In genomic region chr3:96602704-96603084, GRCm38 (mm10) we compare ENCODE assay signal across 9 mouse cellular contexts. TPM values are rescaled to one million over a fixed set of nuclear protein-coding genes. Genes with fewer than 3 reads are reported as not detected.
DNase-seq lines count a peak whose midpoint lies in the region; ATAC-seq lines count a peak whose summit lies in the region.
"Had no signal": no experiment of that assay in that cellular context is flagged by ENCODE, and none has a peak within 500 bp of the region (broad histone marks: within the 10 kb centered on the region; RNA-seq: fewer than 3 reads in every experiment).

No protein-coding gene starts in this region.

- WGBS in lung, embryonic 15.5 days, result 14% methylated on average over 5 of the region's 5 CpGs
- 33% methylated on average over 5 of the region's 5 CpGs for WGBS in forebrain, embryonic 15.5 days
- WGBS in liver, embryonic 11.5 days, result 61% methylated on average over 5 of the region's 5 CpGs
- WGBS in stomach, embryonic 15.5 days, result 28% methylated on average over 5 of the region's 5 CpGs

- peak overlapping the region; percentile 99 for H3K27ac ChIP-seq in lung, embryonic 15.5 days
- peak overlapping the region; percentile 96 for H3K27ac ChIP-seq in forebrain, embryonic 15.5 days (replicated peaks)
- no peak overlapping the region for H3K27ac ChIP-seq in liver, embryonic 11.5 days (ENCODE audit: low read depth, low read length)
- H3K27ac ChIP-seq in stomach, embryonic 15.5 days, result peak overlapping the region; percentile 96

- peaks cover 25% of the 10 kb centered on the region for H3K4me1 ChIP-seq in lung, embryonic 15.5 days
- peaks cover 68% of the 10 kb centered on the region for H3K4me1 ChIP-seq in forebrain, embryonic 15.5 days
- peaks cover 12% of the 10 kb centered on the region for H3K4me1 ChIP-seq in liver, embryonic 11.5 days (replicated peaks; ENCODE audit: control insufficient read depth, insufficient read depth, low read length)
- H3K4me1 ChIP-seq in stomach, embryonic 15.5 days, result peaks cover 11% of the 10 kb centered on the region

- H3K4me2 ChIP-seq in lung, embryonic 15.5 days, result peak overlapping the region; percentile 74
- H3K4me2 ChIP-seq in forebrain, embryonic 15.5 days (replicated peaks), result peak overlapping the region; percentile 54
- peak overlapping the region; percentile 92 for H3K4me2 ChIP-seq in liver, embryonic 11.5 days
- peak overlapping the region; percentile 73 for H3K4me2 ChIP-seq in stomach, embryonic 15.5 days

- DNase-seq in lung, postnatal 36 days, result no peak
- DNase-seq in liver, embryonic 11.5 days (ENCODE audit: low spot score), result no peak
- DNase-seq in adrenal gland, postnatal 4 days (ENCODE audit: low spot score in 2 of 2), result no peak
- no peak for DNase-seq in right cerebral cortex, adult 18-20 months
- no peak for DNase-seq in retina, postnatal 1 day

- H3K4me3 ChIP-seq in lung, embryonic 15.5 days, result peak overlapping the region; percentile 69
- peak overlapping the region; percentile 86 for H3K4me3 ChIP-seq in forebrain, embryonic 15.5 days
- peak overlapping the region; percentile 0; the same call in 1 of the 2 replicates for H3K4me3 ChIP-seq in liver, embryonic 11.5 days (ENCODE audit: low read depth, low read length)
- H3K4me3 ChIP-seq in stomach, embryonic 15.5 days (replicated peaks), result peak overlapping the region; percentile 67

- no peaks in the 10 kb centered on the region for H3K9me3 ChIP-seq in lung, embryonic 15.5 days
- no peaks in the 10 kb centered on the region for H3K9me3 ChIP-seq in forebrain, embryonic 15.5 days
- no peaks in the 10 kb centered on the region for H3K9me3 ChIP-seq in liver, embryonic 11.5 days (ENCODE audit: control insufficient read depth, low read length)
- no peaks in the 10 kb centered on the region for H3K9me3 ChIP-seq in stomach, embryonic 15.5 days

- no peaks in the 10 kb centered on the region for H3K36me3 ChIP-seq in lung, embryonic 15.5 days
- H3K36me3 ChIP-seq in forebrain, embryonic 15.5 days, result no peaks in the 10 kb centered on the region
- H3K36me3 ChIP-seq in liver, embryonic 11.5 days (ENCODE audit: control insufficient read depth, insufficient read depth, low read length), result no peaks in the 10 kb centered on the region
- no peaks in the 10 kb centered on the region for H3K36me3 ChIP-seq in stomach, embryonic 15.5 days

- peak overlapping the region; percentile 74 for H3K9ac ChIP-seq in lung, embryonic 15.5 days
- H3K9ac ChIP-seq in forebrain, embryonic 15.5 days (replicated peaks), result peak overlapping the region; percentile 94
- no peak overlapping the region for H3K9ac ChIP-seq in liver, embryonic 11.5 days (ENCODE audit: low read depth, low read length)
- 0 out of 2 replicates have a peak overlapping the region, but pooled peaks have one; percentile 2 for H3K9ac ChIP-seq in stomach, embryonic 15.5 days

- no peak for ATAC-seq in lung, embryonic 15.5 days (ENCODE audit: borderline replicate concordance, extremely low read depth, low FRiP score, low TSS enrichment)
- no peak for ATAC-seq in forebrain, embryonic 15.5 days (replicated peaks)
- ATAC-seq in liver, embryonic 11.5 days (replicated peaks; ENCODE audit: low FRiP score), result no peak
- no peak for ATAC-seq in stomach, embryonic 15.5 days (ENCODE audit: insufficient read depth, low FRiP score, low read depth)

- peaks cover 15% of the 10 kb centered on the region for H3K27me3 ChIP-seq in lung, embryonic 15.5 days
- H3K27me3 ChIP-seq in forebrain, embryonic 15.5 days, result no peaks in the 10 kb centered on the region
- H3K27me3 ChIP-seq in liver, embryonic 11.5 days (replicated peaks; ENCODE audit: control insufficient read depth, insufficient read depth, low read length), result peaks cover 20% of the 10 kb centered on the region
- H3K27me3 ChIP-seq in stomach, embryonic 15.5 days (replicated peaks), result 0 out of 2 replicates have a peak, but pooled peaks cover 6% of the 10 kb centered on the region

RNA-seq across cellular contexts. Expression of gene Lix1l, which starts 1.7 kb away (rescaled TPM):
- polyA plus RNA-seq in lung, embryonic 15.5 days (2015; fragmentation: Nextera tagmentation; extraction: Ambion mirVana), result 6.9 and 7.9 TPM in 2 replicates
- 5.0 and 6.4 TPM in 2 replicates for polyA plus RNA-seq in forebrain, embryonic 15.5 days (2015; fragmentation: Nextera tagmentation; extraction: Ambion mirVana)
- 2.6 and 3.1 TPM in 2 replicates for polyA plus RNA-seq in liver, embryonic 11.5 days (2014; fragmentation: Nextera tagmentation; extraction: Ambion mirVana)
- polyA plus RNA-seq in stomach, embryonic 15.5 days (2015; fragmentation: Nextera tagmentation; extraction: Ambion mirVana), result 6.4 and 6.9 TPM in 2 replicates
- total RNA-seq in adrenal gland, postnatal 4 days (2021), result 10 to 100 TPM; 66.3 to 69.1 TPM

RNA-seq across cellular contexts. Expression of gene Ankrd34a, which starts 6.3 kb away (rescaled TPM):
- 1.8 and 2.2 TPM in 2 replicates for polyA plus RNA-seq in lung, embryonic 15.5 days (2015; fragmentation: Nextera tagmentation; extraction: Ambion mirVana)
- polyA plus RNA-seq in forebrain, embryonic 15.5 days (2015; fragmentation: Nextera tagmentation; extraction: Ambion mirVana), result 12.5 and 13.4 TPM in 2 replicates
- polyA plus RNA-seq in liver, embryonic 11.5 days (2014; fragmentation: Nextera tagmentation; extraction: Ambion mirVana), result 0.71 and 1.1 TPM in 2 replicates
- polyA plus RNA-seq in stomach, embryonic 15.5 days (2015; fragmentation: Nextera tagmentation; extraction: Ambion mirVana), result 2.2 and 2.5 TPM in 2 replicates
- 1 to 10 TPM in 1 of 2 experiments, under 1 TPM in 1; 0.59 to 1.5 TPM for total RNA-seq in adrenal gland, postnatal 4 days (2021)

RNA-seq across cellular contexts. Expression of gene Polr3gl, which starts 8.7 kb away (rescaled TPM):
- polyA plus RNA-seq in lung, embryonic 15.5 days (2015; fragmentation: Nextera tagmentation; extraction: Ambion mirVana), result 38.3 and 39.8 TPM in 2 replicates
- polyA plus RNA-seq in forebrain, embryonic 15.5 days (2015; fragmentation: Nextera tagmentation; extraction: Ambion mirVana), result 42.4 and 45.3 TPM in 2 replicates
- polyA plus RNA-seq in liver, embryonic 11.5 days (2014; fragmentation: Nextera tagmentation; extraction: Ambion mirVana), result 18.6 and 21.5 TPM in 2 replicates
- polyA plus RNA-seq in stomach, embryonic 15.5 days (2015; fragmentation: Nextera tagmentation; extraction: Ambion mirVana), result 35.3 and 37.3 TPM in 2 replicates
- 10 to 100 TPM; 37.6 to 37.8 TPM for total RNA-seq in adrenal gland, postnatal 4 days (2021)

RNA-seq across cellular contexts. Expression of gene Gm16253, which starts 25.9 kb away (rescaled TPM):
- polyA plus RNA-seq in lung, embryonic 15.5 days (2015; fragmentation: Nextera tagmentation; extraction: Ambion mirVana), result 1.1 and 1.3 TPM in 2 replicates
- 0.92 and 2.0 TPM in 2 replicates for polyA plus RNA-seq in forebrain, embryonic 15.5 days (2015; fragmentation: Nextera tagmentation; extraction: Ambion mirVana)
- 0.49 and 1.0 TPM in 2 replicates for polyA plus RNA-seq in liver, embryonic 11.5 days (2014; fragmentation: Nextera tagmentation; extraction: Ambion mirVana)
- polyA plus RNA-seq in stomach, embryonic 15.5 days (2015; fragmentation: Nextera tagmentation; extraction: Ambion mirVana), result 1.6 and 1.8 TPM in 2 replicates
- total RNA-seq in adrenal gland, postnatal 4 days (2021), result not detected
- polyA plus RNA-seq: large intestine, adult 2 months had no signal

RNA-seq across cellular contexts. Expression of gene Rbm8a, which starts 27.0 kb away (rescaled TPM):
- polyA plus RNA-seq in lung, embryonic 15.5 days (2015; fragmentation: Nextera tagmentation; extraction: Ambion mirVana), result 127 and 128 TPM in 2 replicates
- polyA plus RNA-seq in forebrain, embryonic 15.5 days (2015; fragmentation: Nextera tagmentation; extraction: Ambion mirVana), result 132 and 144 TPM in 2 replicates
- 176 and 196 TPM in 2 replicates for polyA plus RNA-seq in liver, embryonic 11.5 days (2014; fragmentation: Nextera tagmentation; extraction: Ambion mirVana)
- polyA plus RNA-seq in stomach, embryonic 15.5 days (2015; fragmentation: Nextera tagmentation; extraction: Ambion mirVana), result 113 and 128 TPM in 2 replicates
- 10 to 100 TPM; 84.0 to 93.4 TPM for total RNA-seq in adrenal gland, postnatal 4 days (2021)

Comparison
In these comparisons a context has a peak if more than half of its experiments do, and no peak if none do; other contexts are left out.
1. H3K4me3 ChIP-seq: peak in every context shown above with its lines; median percentile 86 in forebrain, embryonic 15.5 days; 69 in lung, embryonic 15.5 days; 67 in stomach, embryonic 15.5 days; 0 in liver, embryonic 11.5 days.